Mouse (Mus musculus) testis, adult 2 months (tissue): ENCODE results near the gene Hist1h2bf. TPM values are rescaled to one million over a fixed set of nuclear protein-coding genes. Genes with fewer than 3 reads are reported as not detected.

Experiments
- H3K27ac ChIP-seq: fragments of 200-500 bp; 2 replicates; pipeline ENCODE4 v1.5.1; 2012; ENCODE audit warnings: low read depth, low read length; ENCODE audit not compliant: control insufficient read depth, insufficient read depth
- H3K27me3 ChIP-seq: fragments of 200-500 bp; 2 replicates; pipeline ENCODE4 v1.6.1; 2012; ENCODE audit warnings: mild to moderate bottlenecking, low read length, moderate library complexity; ENCODE audit not compliant: control insufficient read depth, insufficient read depth
- H3K36me3 ChIP-seq: fragments of 200-500 bp; 2 replicates; pipeline ENCODE4 v1.6.1; 2012; ENCODE audit warnings: mild to moderate bottlenecking, low read length; ENCODE audit not compliant: control insufficient read depth, insufficient read depth
- H3K4me1 ChIP-seq: fragments of 200-500 bp; 2 replicates; pipeline ENCODE4 v1.6.1; 2012; ENCODE audit warnings: low read length; ENCODE audit not compliant: control insufficient read depth, insufficient read depth
- H3K4me3 ChIP-seq: fragments of 200-500 bp; 2 replicates; pipeline ENCODE4 v1.5.1; 2012; ENCODE audit warnings: low read depth, mild to moderate bottlenecking, low read length, moderate library complexity, mixed read lengths; ENCODE audit not compliant: control insufficient read depth
- CTCF ChIP-seq: fragments of 200-500 bp; IDR thresholded peaks from 2 replicates; pipeline ENCODE4 v1.5.1; 2012; ENCODE audit warnings: low read depth, mild to moderate bottlenecking, inconsistent platforms, low read length, moderate library complexity; ENCODE audit not compliant: control insufficient read depth, insufficient read depth, insufficient replicate concordance
- POLR2A ChIP-seq: fragments of 200-500 bp; IDR thresholded peaks from 2 replicates; pipeline ENCODE4 v1.6.1; 2012; ENCODE audit warnings: low read depth, mild to moderate bottlenecking, inconsistent platforms, low read length, moderate library complexity; ENCODE audit not compliant: control insufficient read depth
- polyA plus RNA-seq: library from polyadenylated mRNA; depleted of rRNA; stranded (reverse); fragments of >200 nt; gene quantifications from 2 replicates; pipeline ENCODE4 v1.2.3, GENCODE M21; 2012; rRNA removed

Gene Hist1h2bf
- polyA plus RNA-seq, 1 experiment: 0.98 TPM

DNA sequence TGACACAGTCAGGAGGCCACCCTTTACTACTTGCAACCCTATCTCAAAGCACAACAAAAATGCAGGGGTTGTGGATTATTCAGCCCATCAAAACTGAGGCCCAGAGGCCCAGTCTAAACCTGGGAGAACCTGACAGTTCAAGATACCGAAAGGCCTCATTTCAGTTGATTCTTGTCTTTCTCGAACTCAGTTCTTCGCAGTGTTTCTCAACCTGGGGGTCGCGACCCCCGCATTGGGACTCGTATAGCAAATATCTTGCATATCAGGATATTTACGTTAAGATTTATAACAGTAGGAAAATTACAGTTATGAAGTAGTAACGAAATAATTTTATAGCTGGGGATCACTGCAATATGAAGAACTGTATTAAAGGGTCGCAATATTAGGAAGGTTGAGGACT, 48.1 kb downstream of the Hist1h2bf start:
- TF ChIP-seq CTCF (no peak), POLR2A (no peak)
- H3K27ac ChIP-seq: no peak overlapping the region; the same call in 1 of the 2 replicates
- no peaks in the 10 kb centered on the region for H3K27me3 ChIP-seq
- peaks cover 2% of the 10 kb centered on the region; the same call in 1 of the 2 replicates for H3K4me1 ChIP-seq
- H3K4me3 ChIP-seq: peak overlapping the region; percentile 31; the same call in 1 of the 2 replicates
- H3K36me3 ChIP-seq: no peaks in the 10 kb centered on the region

DNA sequence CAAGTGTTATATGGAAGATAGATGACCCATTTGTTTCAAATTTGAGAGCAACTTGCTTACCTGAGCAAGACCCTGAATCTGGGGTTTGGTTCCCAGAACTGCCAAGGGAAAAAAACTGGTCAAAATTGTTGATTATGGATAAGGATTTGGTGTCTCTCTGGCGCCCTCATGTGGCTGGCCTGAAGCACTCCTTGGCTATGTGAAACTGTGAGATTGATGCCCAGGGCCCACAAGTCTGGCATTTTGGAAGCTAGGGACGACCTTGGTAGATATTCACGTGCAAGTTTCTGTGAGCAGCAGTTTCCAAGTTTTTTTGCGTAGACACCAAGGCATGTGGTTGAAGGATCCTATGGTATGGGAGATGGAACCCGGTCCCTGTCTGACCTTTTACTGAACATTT, 49.3 kb downstream of the Hist1h2bf start:
- TF ChIP-seq POLR2A (no peak), CTCF (peak; percentile 73; the same call in 1 of the 2 replicates)
- Histone ChIP-seq H3K27ac (no peak overlapping the region), H3K4me3 (no peak overlapping the region)

DNA sequence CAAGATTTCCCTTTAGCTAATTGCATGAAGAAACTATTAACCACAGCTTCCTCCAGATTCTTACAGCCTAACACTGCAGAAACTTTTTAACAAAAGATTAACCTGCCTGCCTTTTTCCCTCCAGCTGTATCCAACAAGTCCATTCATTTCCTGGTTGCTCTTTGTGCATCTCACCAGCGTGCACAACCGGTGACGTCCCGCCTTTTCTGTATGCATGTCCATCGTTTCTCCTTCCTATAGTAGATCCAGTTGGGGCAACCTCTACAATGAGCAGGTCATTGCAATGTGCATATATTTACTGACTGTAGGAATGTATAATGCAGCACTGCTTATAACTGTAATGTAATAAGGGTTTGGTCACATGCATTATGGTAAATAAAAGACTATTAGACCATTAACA, 50.0 kb downstream of the Hist1h2bf start:
- no peaks in the 10 kb centered on the region for H3K27me3 ChIP-seq
- H3K4me3 ChIP-seq: no peak overlapping the region
- no peak for TF ChIP-seq CTCF
- no peak for TF ChIP-seq POLR2A
- H3K36me3 ChIP-seq: no peaks in the 10 kb centered on the region
- no peak overlapping the region for H3K27ac ChIP-seq
- peaks cover 2% of the 10 kb centered on the region; the same call in 1 of the 2 replicates for H3K4me1 ChIP-seq

More for the DNA sequence above, 49.3 kb downstream of the Hist1h2bf start:
- Histone ChIP-seq H3K36me3 (no peaks in the 10 kb centered on the region), H3K4me1 (peaks cover 2% of the 10 kb centered on the region; the same call in 1 of the 2 replicates), H3K27me3 (no peaks in the 10 kb centered on the region)

Other genes starting within 250 kb of the Hist1h2bf start
- 1.1 and 1.8 TPM in 2 replicates for gene Zfp322a, start 205.0 kb downstream of the Hist1h2bf start, polyA plus RNA-seq
- gene Abt1, start 150.3 kb downstream of the Hist1h2bf start, polyA plus RNA-seq: 2.0 TPM in 2 replicates
- gene Btn1a1, start 108.3 kb downstream of the Hist1h2bf start, polyA plus RNA-seq: 0.05 and 0.26 TPM in 2 replicates
- gene Btn2a2, start 85.3 kb downstream of the Hist1h2bf start, polyA plus RNA-seq: 0.08 and 0.21 TPM in 2 replicates
- gene Hist1h4h, start 43.1 kb downstream of the Hist1h2bf start, polyA plus RNA-seq: 13.2 and 17.1 TPM in 2 replicates
- 4.4 and 4.5 TPM in 2 replicates for gene Hist1h2af, start 40.3 kb downstream of the Hist1h2bf start, polyA plus RNA-seq
- gene Hist1h3g, start 38.8 kb downstream of the Hist1h2bf start, polyA plus RNA-seq: 1.3 and 2.7 TPM in 2 replicates
- gene Hist1h2bh, start 30.8 kb downstream of the Hist1h2bf start, polyA plus RNA-seq: 0.07 and 0.13 TPM in 2 replicates
- gene Hist1h3f, start 30.1 kb downstream of the Hist1h2bf start, polyA plus RNA-seq: 1.3 and 1.4 TPM in 2 replicates
- gene Hist1h4f, start 22.5 kb downstream of the Hist1h2bf start, polyA plus RNA-seq: 2.1 and 3.7 TPM in 2 replicates
- gene Hist1h1d, start 20.9 kb downstream of the Hist1h2bf start, polyA plus RNA-seq: 0.02 and 0.04 TPM in 2 replicates
- gene Hist1h3e, start 11.8 kb downstream of the Hist1h2bf start, polyA plus RNA-seq: 2.8 and 3.2 TPM in 2 replicates
- 0.34 and 0.36 TPM in 2 replicates for gene Hist1h2ae, start 3.0 kb downstream of the Hist1h2bf start, polyA plus RNA-seq
- gene Hist1h2bg, start 2.8 kb downstream of the Hist1h2bf start, polyA plus RNA-seq: 6.8 and 7.8 TPM in 2 replicates
- 0.90 and 1.0 TPM in 2 replicates for gene Hist1h2ad, start 185 bp upstream of the Hist1h2bf start, polyA plus RNA-seq
- 0.98 and 1.1 TPM in 2 replicates for gene Hist1h3d, start 1.6 kb upstream of the Hist1h2bf start, polyA plus RNA-seq
- gene Hist1h4d, start 7.4 kb upstream of the Hist1h2bf start, polyA plus RNA-seq: 2.7 and 2.9 TPM in 2 replicates
- 0.42 and 0.58 TPM in 2 replicates for gene Hist1h2be, start 46.9 kb upstream of the Hist1h2bf start, polyA plus RNA-seq
- gene Hist1h1e, start 48.4 kb upstream of the Hist1h2bf start, polyA plus RNA-seq: 0.35 and 0.41 TPM in 2 replicates
- gene Hist1h2ac, start 109.8 kb upstream of the Hist1h2bf start, polyA plus RNA-seq: 0.20 and 0.26 TPM in 2 replicates
- gene Hist1h2bc, start 110.0 kb upstream of the Hist1h2bf start, polyA plus RNA-seq: 17.8 and 19.0 TPM in 2 replicates
- 22.2 and 24.8 TPM in 2 replicates for gene Hist1h1t, start 121.6 kb upstream of the Hist1h2bf start, polyA plus RNA-seq
- 20.1 and 20.6 TPM in 2 replicates for gene Hist1h4c, start 124.3 kb upstream of the Hist1h2bf start, polyA plus RNA-seq
- 5.2 and 6.1 TPM in 2 replicates for gene Hfe, start 136.7 kb upstream of the Hist1h2bf start, polyA plus RNA-seq
- gene Hist1h1c, start 164.6 kb upstream of the Hist1h2bf start, polyA plus RNA-seq: 5.4 and 6.9 TPM in 2 replicates
- 2.3 TPM in 2 replicates for gene Hist1h3c, start 171.4 kb upstream of the Hist1h2bf start, polyA plus RNA-seq
- gene Hist1h2bb, start 172.5 kb upstream of the Hist1h2bf start, polyA plus RNA-seq: 3.9 and 7.0 TPM in 2 replicates
- gene Hist1h2ab, start 176.9 kb upstream of the Hist1h2bf start, polyA plus RNA-seq: 4.4 and 6.2 TPM in 2 replicates
- 4.2 and 4.7 TPM in 2 replicates for gene Hist1h3b, start 178.1 kb upstream of the Hist1h2bf start, polyA plus RNA-seq
- 2.4 and 2.5 TPM in 2 replicates for gene Hist1h4b, start 182.8 kb upstream of the Hist1h2bf start, polyA plus RNA-seq
- 83.8 and 94.1 TPM in 2 replicates for gene Hist1h4a, start 187.0 kb upstream of the Hist1h2bf start, polyA plus RNA-seq
- 29.4 and 33.4 TPM in 2 replicates for gene Hist1h3a, start 188.2 kb upstream of the Hist1h2bf start, polyA plus RNA-seq
- gene Hist1h1a, start 189.5 kb upstream of the Hist1h2bf start, polyA plus RNA-seq: 2.9 and 4.3 TPM in 2 replicates
- 2.1 and 2.5 TPM in 2 replicates for gene Trim38, start 195.7 kb upstream of the Hist1h2bf start, polyA plus RNA-seq
- gene Slc17a2, start 232.8 kb upstream of the Hist1h2bf start, polyA plus RNA-seq: 0.40 and 0.41 TPM in 2 replicates